Mouse (Mus musculus) retina, postnatal 1 day (tissue): ENCODE data around the gene Maco1.

ENCODE experiments used
- DNase-seq: peaks from one replicate; pipeline ENCODE4 v3.0.0-alpha.2; 2012

Maco1 gene

DNA sequence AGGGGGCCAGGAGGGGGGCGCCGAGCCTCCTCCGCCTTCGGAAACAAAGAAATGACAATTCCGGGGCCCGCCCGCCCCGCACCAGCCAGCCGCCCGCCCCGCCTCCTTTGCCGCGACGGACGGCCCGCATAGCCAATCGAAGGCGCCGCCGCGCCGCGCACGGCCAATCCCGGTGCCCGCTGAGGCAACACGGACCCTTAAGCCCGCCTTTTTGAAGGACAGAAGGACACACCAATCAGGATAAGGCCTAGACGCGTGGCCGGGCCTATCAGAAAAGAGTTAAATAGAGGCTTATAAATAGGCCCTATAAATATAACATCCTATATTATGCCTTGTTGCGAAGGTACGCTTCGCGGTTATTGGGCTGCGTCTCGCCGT lies at the start of gene Maco1:
Gene Maco1 (minus strand): TSS at position 87 of the 378 bp plus-strand sequence.
- DNase-seq = peak; percentile 99

DNA sequence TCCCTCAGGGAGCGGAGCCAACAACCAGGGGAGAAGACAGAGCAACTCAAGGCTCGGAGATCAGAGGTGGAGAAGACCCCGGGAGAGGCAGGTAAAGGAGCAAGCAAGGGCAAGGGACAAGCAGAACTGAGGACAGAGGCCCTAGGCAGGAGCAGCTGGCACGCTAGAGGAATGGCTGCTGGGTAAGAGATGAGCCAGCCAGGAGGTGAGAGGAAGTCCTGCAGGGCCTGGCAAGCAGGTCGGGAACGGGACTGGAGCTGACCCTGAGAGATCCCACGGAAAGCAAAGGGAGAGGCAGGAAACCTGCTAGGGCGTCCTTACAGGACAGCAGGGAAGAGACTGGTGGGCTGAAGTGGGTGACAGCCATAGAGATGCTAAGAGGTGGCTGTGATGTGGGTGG lies 48.0 kb upstream of the Maco1 start:
- no peak for DNase-seq

DNA sequence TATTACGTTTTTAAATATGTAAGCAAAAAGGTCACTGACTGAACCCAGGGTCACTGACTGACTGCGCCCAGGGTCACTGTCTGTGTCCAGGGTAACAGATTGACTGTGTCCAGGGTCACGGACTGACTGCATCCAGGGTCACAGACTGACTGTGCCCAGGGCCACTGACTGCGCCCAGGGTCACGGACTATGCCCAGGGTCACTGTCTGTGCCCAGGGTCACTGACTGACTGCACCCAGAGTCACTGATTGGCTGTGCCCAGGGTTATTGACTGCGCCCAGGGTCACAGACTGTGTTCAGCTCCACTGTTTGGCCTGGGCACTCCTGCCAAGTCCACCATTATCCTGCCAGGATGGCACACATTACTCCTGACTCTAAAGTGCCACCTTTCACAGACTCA lies 44.1 kb upstream of the Maco1 start:
- DNase-seq = no peak

DNA sequence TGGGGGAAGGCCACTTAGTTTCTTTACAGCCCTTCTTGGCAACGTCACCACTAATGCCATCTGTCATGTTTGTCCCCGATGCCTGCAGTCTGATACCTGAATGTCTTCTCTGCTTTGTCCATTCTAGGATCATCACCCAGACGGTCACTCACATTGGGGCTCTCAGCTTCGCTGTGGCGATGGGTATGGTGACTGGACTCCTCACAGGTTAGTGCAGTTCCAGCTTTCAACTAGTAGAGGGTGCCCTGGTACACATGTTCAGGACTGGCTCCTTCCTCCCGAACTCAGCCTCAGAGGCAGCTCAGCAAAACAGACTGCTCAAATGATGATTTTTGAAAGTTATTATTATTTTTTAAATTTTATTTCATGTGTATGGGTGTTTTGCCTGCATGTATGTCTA lies 39.0 kb upstream of the Maco1 start:
- DNase-seq = no peak

DNA sequence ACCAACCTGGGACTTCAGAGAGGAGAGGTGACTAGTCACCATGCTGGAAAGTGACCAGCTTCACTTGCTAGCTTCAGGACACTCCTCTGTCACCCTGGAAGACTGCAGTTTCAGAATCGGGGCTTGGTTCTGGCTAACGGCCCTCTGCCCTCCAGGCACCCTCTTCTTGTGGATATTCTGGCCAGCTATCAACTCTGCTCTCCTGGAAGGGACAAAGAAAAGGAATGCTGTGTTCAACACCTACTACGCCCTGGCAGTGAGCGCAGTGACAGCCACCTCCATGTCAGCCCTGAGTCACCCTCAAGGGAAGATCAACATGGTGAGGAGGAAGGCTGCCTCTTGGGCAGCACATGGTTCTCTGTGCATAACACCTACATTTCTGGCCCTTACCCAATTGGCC lies 31.2 kb upstream of the Maco1 start:
- no peak for DNase-seq

DNA sequence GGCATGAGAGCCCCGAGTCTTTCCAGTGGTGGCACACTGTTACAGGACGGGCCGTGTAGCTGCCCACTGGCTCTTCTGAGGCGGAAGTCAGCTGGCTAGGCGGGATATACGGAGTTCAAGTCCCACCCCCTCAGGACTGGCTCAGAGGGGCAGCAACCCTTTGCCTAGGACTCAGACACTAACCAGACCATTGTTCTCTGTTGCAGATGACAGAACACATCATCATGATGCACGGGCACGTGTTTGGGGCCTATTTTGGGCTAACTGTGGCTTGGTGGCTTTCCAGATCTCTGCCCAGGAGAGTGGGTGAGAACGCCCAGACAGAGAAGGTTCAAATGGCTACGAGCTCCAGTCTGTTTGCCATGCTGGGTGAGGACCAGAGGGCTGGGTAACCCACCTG lies 30.7 kb upstream of the Maco1 start:
- no peak for DNase-seq

DNA sequence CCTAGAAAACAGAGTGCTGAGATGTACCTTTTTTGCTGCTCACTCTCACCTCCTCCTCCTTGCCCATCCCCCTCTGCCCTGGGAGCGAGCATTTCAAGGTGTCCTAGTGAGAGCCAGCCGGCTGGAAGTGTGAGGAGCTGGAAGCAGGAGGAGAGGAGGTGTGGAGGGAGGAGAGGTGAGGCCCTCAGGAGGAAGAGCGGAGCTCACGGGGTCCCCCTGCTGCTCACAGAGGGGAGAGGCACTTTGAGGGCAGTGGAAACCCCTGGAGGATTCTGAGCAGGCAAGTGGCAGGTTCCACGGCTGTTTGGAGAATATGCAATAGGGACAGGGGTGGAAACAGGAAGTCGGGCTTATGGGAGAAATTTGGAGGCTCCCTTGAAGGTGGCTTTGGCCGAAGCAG lies 30.1 kb upstream of the Maco1 start:
- peak; percentile 67 for DNase-seq

DNA sequence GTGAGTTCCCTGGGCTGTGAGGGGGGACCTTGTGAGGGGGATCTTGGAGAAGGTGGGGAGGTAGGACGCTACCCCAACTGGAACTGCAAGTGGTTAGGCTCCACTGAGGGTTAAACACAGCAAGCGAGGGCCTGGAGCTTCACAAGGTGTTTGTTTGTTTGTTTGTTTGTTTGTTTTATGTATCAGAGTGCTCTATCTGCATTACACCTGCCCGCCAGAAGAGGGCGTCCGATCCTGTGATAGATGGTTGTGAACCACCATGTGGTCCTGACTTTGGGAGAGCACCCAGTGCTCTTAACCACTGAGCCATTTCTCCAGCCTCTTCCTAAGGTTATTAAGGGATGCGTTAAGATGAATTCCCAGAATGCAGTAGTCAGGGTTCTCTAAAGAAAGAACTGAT lies 26.9 kb upstream of the Maco1 start:
- DNase-seq = peak; percentile 28

DNA sequence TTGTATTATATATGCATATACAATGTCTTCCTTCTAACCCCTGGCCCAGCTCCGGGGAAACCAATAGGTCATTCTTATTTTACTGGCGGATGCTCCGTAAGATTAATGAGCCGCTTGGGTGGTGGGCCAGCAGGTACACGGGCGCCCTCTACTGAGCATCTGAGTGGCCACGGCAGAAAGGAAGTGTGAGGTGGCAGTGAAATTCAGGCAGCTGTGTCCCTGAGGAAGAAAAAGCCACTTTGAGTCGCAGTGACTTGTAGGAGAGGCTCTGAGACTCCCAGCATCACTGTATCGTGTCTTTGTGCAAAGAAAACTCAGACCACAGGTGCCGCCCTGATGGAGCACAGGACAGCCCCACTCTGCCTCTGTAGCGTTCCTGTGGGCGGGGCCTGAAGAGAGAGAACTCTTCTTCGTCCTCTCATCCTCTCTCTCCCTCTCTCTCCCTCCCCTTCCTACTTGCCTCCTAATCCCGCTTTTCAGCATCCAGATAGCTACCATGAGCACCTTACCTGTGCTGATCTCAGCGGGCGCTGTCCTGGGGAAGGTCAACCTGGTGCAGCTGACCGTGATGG lies 26.4 kb upstream of the Maco1 start:
- peak; percentile 81 for DNase-seq

DNA sequence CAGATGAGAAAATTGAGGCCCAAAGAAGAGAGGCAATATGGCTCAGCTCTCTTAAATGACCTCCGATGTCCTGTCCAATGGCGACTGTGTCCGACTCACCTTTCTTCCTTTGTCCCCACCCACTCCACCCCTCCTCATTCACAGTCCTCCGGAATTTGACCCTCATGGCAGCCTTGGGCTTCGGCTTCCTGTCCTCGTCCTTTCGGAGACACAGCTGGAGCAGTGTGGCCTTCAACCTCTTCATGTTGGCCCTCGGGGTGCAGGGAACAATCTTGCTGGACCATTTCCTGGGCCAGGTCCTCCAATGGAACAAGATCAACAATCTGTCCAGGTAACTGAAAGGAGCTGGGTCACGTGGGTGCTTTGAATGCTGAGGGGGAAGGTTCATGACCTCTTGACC lies 23.0 kb upstream of the Maco1 start:
- no peak for DNase-seq

DNA sequence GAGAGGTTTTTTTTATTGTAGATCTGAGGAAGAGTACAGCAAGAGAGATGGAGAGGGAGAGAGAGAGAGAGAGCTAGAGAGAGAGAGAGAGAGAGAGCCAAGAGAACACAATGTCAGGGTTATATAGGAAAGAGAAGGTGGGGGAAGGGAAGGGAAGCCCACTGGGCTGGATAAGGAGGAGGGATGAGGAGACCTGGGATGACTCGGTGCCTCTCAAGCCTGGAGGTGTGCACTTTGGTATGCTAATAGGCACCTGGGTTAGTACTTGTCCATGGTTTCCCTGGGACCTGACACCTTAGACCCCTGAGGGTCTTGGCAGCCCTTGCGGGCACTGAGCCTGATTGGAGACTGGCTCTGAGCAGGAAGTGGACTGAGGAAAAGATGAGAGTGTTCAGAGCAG lies 18.8 kb upstream of the Maco1 start:
- no peak for DNase-seq

DNA sequence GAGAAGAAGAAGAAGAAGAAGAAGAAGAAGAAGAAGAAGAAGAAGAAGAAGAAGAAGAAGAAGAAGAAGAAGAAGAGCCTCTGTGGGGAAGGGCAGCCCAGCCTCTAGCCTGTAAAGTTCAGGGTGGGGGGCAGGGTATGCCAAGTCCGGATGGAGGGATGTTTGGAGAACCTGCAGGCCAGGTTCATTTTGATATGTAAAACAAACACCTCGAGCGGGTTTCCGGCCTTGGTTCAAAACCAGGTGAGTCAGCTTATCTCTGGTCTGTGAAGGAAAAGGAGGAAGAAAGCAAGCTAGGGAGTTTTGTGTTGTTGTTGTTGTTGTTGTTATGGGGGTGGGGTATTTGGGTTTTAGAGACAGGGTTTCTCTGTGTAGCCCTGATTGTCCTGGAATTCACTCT lies 18.3 kb upstream of the Maco1 start:
- DNase-seq = no peak

DNA sequence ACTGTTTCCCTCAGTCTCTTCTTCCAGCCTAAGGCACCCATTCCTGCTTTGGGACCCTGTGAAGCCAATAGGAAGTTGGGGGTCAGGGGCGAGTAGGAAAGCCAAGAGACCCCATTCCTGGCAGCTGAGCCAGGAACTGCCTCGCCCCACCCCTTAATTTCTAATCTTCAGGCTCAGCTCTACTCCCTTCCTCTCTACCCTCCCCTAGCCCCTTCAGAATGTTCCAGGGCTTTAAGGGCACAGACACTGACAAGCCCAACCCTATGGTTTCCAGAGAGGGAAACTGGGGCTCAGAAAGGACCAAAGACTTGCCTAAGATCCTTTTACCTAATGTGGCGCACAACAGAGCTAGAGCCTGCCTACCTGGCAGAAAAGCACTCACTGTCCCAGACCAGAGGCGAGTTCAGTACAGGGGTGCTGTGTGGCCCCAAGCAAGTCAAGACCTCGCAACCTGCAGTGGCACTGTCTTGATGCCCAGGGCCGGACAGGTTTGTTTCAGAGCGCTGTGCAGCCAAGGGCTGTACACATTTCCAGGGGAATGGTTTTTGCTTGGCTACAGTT lies 16.8 kb upstream of the Maco1 start:
- DNase-seq = no peak

DNA sequence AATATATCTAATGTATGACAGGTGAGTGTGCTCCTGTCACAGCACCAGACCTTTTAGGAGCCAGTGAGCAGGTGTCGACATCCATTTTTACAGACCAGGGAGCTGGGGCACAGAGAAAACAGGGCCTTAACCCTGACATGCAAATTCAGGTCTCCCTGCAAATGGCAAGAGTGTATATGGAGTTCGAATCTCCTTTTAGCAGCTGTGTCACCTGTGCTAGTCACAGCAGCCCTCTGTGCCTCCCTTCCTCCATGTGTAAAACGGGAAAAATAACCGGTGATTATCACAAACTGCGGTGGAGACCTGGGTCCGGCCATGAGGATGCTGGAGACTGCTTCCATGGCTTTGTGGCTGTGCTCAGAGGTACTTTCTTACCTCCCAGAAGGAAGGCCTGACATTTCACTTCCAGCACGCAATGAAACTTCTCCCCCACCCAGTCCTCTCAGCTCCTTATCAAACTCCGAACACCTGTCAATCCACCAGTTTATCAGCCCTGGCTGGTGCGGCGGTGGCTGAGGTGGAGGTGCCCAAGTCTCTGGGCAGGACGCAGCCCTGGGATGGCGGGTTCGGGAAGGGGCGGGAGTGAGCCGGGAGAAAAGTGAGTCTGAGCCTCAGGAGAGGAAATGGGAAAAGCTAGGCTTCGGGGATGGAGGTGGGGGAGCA lies 16.1 kb upstream of the Maco1 start:
- no peak for DNase-seq

DNA sequence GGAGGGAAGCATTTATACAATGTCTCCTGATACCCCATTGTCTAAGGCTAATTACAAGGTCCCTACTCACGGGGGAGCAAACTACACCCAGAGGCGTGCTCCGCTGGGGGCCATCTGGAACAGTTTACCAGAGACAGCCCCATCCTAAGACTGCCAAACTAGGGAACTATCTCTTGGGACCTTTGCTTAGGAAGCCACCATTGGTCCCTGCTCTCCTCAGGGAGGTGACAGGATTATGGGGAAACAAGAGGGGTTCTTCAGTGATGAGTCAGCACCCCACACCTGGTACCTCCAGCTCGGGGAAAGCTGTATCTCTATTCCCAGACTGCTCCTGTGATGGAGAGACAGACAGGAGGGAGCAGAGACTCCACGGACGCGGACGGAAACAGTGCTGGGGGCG lies 15.3 kb upstream of the Maco1 start:
- DNase-seq = no peak

DNA sequence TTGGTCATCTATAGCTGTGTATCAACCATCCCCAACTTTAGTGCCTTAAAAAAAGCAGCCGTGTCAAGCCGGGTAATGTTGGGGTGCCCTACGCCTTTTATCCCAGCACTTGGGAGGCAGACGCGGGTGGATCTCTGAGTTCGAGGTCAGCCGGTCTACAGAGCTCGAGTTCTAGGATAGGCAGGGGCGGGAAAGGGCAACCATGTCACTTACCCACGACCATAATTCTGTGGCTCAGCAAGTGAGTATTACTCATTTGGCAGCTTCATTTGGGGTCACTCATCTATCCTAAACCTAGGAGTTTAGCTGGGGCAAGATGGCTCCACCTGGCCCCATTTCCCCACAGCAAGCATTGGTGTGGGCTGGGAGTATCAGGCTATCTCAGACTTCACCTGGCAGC lies 14.9 kb upstream of the Maco1 start:
- no peak for DNase-seq

DNA sequence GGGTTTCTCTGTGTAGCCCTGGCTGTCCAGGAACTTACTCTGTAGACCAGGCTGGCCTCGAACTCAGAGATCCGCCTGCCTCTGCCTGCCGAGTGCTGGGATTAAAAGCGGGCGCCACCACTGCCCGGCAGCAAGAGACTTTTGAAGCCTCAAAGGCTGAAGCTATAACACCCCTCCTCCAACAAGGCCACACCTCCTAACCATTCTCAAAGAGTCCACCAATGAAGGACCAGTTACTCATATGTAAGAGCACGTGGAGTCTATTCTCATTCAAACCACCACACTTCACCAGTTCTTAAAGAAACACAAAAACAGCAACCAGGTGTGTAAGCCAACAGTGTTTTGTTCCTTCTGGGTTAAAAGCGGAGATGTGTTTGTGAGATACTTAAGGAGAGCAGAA lies 14.5 kb upstream of the Maco1 start:
- no peak for DNase-seq

DNA sequence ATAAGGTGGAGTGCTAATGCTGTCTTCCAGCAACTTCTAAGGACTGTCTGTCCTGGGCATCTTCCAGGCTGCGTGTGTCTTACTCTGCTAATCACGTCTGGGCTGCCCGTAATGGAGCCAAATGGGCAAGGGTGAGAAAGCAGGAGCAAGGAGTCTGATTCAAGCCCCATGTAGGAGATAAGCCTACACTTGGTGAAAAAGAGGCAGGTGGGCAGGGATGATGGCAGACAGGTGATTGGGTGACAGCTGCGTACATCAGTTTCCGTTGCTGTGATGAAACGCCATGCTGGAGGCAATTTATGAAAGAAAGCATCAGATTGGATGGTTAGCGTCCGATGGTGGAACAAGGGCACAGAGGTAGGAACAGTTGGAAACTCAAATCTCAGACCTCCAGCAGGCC lies 14.1 kb upstream of the Maco1 start:
- DNase-seq = no peak

DNA sequence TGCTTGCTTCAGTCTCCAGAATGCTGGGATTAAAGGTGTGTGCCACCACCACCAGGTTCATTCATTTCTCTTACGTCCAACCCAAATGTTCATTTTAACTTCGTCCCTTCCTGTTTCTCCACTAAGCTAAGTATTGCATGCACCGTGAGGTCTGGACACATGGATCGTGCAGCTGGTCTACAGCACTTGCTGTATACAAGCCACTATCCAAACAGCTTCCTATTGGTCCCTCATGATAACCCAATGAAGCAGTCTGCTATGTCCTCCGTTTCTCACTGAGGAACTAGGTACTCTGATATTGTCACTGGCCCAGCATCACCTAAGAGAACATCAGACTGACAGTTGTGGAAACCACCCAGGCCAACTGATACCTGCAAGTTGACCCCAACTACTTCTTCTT lies 12.6 kb upstream of the Maco1 start:
- no peak for DNase-seq

DNA sequence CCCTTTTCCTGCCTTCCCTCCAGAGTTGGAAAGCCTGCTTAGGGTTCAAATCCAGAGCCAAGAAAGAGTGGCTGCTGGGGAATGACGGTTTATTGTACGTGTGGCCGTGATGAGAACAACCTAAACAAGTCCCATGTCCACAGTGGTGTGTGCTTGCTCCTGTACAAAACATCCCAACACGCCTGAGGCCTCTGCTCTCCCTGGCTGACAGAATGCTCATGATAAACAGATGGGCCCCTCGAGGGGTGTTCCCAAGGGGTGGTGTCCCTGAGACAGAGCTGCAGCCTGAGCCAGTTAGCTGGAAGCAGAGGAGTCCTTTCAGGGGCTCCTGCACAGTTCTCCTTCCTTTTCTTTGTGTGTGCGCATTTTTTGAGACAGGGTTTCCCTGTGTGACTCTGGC lies 12.2 kb upstream of the Maco1 start:
- no peak for DNase-seq

DNA sequence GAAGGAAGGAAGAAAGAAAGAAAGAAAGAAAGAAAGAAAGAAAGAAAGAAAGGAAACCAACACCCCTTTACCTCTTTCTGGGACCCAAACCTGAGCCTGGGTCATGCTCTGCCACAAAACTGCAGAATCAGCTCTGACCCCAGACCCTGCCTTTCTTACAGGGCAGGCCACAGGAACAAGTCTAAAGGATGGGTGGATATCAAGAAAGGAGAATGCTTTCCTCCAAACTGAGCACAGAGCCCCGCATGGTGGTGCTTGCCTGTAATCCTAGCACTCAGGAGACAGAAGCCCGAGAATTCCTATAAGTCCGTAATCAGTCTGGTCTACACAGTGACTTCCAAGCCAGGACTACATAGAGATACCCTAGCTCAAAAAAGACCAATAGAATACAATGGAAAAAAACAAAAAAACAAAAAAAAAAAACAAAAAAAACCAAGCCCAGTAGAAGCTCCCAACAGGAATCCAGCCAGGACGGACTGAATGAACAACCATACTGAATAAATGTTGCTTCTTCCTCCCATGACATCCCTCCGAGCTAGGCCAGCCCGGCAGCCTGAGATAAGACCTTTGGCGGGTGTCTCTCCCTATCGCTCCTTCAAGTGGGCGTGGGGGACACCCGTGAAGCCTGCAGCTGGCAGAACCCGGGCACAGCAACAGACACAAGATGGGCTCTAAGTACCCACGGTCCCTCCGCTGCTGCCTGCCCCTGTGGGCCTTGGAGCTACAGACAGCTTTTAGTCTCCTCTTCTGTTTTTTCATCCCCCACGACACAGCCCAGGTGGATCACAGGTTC lies 11.0 kb upstream of the Maco1 start, which contains the start of gene Rhd:
Gene Rhd (plus strand): TSS at position 600 of the 793 bp plus-strand sequence.
- no peak for DNase-seq

DNA sequence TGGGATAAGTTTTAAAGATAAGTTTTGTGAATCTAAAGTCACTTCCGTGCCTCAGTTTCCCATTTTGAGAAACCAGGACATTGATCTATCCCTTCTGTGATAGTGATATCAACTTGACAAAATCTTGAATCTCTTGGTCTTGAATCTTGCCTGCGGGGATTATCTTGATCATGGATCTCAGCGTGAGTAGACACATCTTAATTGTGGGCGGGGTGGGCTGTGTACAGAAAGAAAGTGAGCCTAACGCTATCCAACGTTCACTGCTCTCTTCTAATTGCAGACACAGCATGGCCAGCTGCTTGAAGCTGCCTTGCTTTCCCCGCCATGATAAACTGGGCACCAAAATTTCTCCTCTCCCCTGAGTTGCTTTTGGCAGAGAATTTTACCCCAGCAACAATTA lies 9.9 kb upstream of the Maco1 start:
- no peak for DNase-seq

DNA sequence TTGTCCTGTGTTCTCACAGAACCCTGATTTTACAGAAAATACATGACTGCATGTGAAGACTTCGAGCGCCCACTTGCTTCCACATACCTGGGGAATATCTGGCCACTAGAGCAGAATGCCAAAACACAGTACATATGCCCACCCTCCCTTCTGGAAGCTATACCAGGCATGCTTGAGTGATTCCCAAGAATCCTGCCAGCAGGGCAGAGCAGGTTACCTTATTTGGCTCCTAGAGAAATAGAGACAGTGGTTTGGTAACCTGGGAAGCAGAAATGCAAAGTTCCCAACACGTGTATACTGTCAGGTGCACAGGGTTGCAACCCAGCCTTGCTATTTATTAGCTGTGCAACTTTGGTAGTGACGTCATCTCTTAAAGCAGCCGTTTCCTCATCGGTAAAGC lies 8.7 kb upstream of the Maco1 start:
- DNase-seq = no peak

DNA sequence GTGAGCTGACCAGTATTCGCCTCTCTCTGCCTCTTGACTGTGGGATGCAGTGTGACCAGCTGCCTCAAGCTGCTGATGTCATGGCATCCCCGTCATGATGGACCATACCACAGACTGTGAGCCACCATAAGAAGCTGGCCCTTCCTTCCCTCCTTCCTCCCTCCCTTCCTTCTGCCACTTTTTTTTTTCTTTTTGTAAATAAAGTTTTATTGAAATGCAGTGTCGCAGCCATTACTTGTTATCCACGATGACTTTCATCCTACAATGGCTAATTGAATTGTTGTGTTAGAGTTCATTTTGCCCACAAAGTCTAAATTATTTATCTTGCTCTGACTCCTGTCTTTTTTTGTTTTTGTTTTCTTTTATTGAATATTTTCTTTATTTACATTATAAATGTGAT lies 5.3 kb upstream of the Maco1 start:
- DNase-seq = no peak
